Mouse (Mus musculus) regulatory T cell (primary cell): ENCODE results near the gene Cd9.

Experiments
- in situ Hi-C: fragments of 300-600 bp; cut with MboI, MseI; formaldehyde crosslinking; loops from one replicate; pipeline ENCODE4 v1.15.1; 2025; ENCODE audit warnings: high pct_unique_total_duplicates

Gene Cd9

DNA sequence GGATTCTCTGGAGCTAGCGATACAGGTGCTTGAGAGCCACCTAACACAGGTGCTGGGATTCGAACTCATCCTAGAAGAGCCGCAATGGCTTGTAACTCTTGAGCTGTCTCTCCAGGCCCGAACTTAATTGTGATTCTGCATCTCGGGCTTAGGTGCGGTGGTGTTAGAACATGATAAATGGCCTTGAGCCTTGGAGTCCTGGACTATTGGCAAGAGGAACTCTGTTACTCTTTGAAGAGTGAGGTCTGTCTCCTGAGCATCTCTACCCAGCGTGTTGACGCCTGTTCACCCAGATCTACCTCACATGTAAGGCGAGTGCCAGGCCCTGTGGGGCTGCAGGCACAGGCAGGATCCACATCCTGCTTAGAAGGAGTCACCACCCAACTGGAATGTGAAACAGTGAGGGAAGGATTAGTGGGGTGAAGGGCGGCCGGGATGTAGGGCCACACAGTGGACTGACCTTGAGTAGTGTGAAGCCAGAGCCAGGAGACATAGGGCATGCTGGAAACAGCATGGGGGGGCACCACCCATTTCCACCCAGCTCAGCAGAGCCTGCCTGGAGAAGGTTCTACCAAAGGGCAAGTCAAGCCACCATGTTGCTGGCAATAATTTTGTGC lies 8.7 kb upstream of the Cd9 start:
- in situ Hi-C loops: loop anchor here (5.0 kb wide), 2 partner anchors 76 to 99 kb away; no protein-coding TSS in a partner anchor

DNA sequence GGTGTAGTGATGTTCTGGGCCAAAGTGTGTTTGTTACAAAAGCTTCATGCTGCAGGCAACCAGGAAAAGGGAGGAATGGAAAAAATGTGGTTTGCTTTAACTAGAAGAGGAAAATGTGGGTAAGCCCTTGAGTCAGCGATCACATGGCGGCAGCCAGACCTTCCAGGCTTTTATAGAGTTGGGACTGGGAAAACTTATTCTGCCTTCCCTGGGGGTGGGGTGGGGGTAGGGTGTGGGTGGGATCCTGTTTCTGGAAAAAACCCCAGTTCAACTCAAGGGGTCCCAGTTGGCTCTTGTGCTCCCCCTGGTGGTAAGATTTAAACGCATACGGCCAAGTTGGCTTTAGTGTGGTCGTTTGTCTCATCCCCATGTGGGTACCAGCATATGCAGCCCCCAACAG lies 3.5 kb upstream of the Cd9 start:
- in situ Hi-C loops: no loop called here

DNA sequence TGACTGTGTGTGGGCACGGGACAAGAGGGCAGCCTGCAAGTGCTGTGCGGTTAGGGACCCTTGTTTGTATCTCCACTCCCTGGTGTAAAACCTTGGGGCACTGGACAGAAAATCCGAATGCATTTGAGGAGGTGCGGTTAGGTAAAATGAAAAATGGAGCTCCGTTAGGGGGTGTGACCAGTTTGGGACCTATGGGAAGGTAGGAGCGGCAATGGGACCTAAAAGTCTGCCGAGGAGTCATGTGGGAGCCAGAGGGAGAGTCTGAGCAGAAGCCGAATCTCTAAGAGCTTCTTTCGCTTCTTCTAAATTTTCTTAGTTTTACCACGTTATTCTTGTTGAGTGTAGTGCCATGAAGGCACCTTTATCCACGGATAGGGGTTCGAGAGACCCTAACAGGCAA lies 1.8 kb upstream of the Cd9 start:
- in situ Hi-C loops: no loop called here

DNA sequence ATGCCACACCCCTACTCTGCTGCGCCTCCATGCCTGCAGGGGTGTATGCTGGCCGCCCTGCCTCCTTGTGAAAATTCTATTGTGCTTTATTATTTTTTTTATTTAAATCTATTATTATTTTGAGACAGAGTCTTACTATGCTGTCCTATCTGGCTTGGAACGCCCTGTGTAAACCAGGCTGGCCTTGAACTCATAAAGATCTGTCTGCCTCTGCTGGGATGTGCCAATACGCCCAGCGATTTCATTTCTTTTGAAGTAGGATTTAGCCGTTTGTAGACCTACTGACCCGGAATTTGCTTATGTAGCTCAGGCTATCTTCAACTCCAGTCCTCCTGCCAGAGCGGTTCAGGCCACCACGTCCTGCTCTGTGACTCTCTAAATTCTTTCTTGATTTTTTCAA lies 770 bp upstream of the Cd9 start:
- in situ Hi-C loops: no loop called here

DNA sequence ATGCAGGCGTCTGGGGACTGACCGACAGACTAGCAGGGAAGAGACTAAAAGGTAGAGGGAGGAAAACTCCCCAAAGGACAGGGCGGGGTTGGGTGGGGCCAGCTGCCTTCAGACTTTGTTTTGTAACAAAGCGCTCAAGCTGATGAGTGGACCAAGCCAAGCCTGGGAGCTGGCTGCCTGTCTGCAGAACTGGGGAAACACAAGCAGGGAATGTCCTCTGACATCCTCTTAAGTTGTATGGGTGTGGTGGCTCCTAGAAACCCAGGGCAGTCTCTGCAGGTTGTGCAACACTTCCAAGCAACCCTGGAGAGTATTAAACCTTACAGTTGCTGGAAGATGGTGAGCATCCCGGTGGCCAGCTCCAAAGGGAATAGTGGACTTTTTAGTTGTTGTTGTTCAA lies 1.4 kb downstream of the Cd9 start:
- in situ Hi-C loops: no loop called here

DNA sequence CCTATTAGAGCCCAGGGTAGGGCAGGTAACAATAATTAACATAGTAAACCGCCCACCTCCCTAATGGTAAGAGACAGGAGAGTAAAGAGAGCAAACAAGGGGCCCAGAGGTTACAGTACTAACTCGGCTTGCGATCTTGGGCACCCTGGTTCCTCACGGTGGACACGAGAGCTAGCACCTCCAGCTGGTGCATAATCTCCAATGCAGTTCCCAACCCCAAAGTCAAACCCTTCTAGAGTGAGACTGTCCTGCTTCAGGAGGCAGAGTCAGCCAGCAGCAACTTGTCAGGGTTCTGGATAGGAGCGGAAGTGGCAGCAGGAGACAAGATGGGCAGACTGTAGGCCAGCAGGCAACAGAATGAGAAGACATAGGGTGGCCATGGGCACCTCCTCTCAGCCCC lies 1.9 kb downstream of the Cd9 start:
- in situ Hi-C loops: no loop called here

DNA sequence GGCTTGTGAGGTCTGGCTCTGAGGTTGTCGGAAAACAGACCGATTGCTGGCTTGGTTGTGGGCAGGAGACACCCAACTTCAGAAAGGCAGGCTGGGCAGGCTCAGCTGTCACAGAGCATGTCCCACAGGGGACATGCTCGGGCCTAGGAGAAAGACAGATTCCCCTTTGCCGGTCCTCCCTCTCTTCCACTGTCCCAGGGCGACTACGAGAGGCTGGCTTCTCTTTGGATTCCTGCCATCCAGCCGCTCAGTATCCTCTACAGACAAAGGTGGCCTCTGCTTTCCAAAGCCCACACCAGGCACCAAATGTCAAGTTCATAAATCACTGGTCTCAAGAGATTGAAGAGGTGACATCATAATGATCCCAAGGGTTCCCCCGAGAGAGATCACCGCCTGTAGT lies 2.6 kb downstream of the Cd9 start:
- in situ Hi-C loops: no loop called here

DNA sequence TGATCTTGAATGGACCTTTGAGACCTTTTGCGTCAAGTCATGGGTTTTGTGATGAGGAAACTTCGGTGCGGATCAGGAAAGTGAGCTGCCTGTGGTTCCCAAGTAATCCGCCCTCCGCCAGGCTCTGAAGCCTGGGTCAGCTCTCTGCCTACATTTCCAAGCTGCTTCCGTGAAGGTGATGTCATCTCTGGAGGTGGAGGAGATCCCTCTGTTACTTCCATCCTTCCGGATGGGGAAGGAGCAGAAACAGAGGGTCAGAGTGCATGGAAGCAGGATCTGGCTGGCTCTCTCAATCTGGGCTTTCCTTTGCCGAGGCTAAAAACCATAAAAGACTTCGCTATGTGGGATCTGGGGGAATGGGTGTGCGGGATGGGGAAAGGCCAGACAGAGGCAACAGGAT lies 3.2 kb downstream of the Cd9 start:
- in situ Hi-C loops: no loop called here

DNA sequence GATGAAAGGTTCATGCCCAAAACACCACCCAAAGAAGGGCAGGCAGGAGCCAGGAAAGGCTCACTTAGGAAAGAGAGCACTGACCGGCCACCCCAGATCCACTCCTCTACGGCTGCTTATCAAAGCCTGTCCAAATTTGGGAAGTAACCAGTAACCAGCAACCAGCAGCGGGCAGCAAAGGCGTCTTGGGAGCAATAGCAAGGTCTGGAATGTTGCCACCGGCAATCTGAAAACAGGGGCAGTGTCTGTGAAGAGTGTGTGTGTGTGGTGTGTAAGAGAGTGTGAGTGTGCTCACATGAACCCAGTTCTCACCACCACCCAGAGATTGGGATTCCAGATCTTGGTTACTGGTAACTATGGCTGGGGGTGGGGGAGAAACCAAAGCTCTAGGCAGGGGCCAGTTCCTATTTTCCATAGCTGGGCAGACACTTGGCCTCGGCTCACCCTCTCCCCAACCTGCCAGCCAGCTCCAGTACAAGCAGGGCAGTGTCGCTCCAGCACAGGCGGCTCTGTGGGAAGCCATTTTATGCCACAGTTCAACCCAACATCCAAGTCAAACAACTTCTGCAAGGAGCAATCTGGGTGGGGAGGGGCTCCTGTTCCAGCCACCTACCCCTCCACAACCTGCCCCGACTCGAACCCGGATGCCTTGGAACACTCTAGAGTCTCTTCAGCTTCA lies 4.6 kb downstream of the Cd9 start:
- in situ Hi-C loops: no loop called here

DNA sequence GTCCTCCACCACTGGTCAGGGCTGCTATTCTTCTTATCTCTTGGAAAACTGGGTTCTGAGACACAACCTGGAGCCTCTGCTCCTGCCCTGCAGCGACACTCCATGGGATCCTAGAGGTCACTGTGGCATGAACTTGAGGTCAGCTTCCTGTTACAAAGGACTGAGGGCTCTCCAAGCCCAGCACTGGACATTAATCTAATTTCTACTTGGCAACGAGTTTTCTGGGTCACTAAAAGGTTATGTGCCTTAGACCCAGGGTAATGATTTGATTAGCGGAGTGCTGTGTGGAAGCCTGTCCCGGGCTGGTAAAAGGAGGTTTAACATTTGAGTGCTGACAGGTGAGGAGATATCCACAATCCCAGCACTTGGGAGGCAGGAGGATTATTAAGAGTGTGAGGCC lies 9.0 kb downstream of the Cd9 start:
- in situ Hi-C loops: no loop called here

DNA sequence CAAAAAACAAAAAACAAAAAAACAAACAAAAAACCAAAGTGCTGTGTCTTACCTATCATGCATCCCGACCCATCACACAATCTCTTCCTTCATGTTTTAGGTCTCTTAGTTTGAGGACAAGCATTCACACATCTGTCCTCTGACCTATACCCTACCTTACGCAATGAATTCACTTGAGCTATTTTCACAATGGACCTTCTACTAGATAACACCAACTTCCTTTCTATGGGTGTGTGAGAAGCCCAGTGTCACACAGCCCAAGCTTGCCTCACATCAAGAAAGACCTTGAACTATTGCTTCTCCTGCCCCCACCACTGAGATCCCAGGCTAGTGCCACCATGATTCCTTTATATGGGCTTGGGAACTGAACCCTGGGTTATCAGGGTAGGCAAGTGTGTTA lies 9.9 kb downstream of the Cd9 start:
- in situ Hi-C loops: loop anchor here (5.0 kb wide), 1 partner anchor 812 kb away; no protein-coding TSS in a partner anchor

DNA sequence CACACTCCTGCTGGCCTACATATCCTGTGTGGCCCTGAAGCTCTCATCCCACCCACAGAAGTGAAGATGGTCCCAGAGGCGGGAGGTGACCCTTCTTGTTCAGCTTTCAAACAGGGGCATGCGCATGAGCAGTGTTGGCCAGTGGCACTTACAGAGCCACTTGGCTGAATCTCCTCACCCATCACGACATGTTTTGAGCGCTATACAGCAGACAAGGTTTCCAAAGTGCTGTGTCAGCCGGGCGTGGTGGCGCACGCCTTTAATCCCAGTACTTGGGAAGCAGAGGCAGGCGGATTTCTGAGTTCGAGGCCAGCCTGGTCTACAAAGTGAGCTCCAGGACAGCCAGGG lies 10.3 kb downstream of the Cd9 start:
- in situ Hi-C loops: loop anchor here (5.0 kb wide), 1 partner anchor 812 kb away; no protein-coding TSS in a partner anchor

DNA sequence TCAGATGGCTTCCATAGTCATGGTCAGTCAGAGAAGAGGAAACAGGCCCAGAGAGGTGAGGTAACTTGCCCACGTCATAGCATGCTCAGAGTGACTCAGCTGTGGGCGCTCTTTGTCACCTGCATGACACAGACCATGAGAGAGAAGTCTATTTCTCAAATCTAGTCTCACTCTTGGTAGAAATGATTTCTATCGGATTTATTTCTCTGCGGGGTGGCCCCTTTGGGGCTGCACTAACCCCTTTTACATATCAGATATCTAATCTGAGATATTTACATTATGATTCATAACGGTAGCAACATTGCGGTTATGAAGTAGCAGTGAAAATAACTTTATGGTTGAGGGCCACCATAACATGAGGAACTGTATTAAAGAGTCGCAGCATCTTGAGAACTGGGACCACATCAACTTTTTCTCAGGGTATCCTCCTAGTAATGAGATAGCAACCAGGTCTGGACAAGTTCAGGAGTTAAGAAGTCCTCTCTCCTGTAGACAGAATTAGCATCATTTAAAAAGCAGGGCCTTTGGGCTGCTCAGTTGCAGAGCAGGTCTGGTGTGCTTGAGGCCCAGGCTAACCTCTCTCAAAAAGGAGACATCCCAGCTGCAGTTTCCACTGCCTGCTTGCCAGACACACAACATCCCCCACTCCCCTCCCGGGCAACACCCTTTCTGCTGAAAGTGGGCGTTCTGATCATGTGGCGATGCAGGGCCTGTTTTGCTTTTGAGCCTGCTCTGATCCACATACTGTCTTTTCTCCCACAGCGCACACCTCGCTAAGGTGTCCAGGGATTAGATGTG lies 10.9 kb downstream of the Cd9 start:
- in situ Hi-C loops: loop anchor here (5.0 kb wide), 1 partner anchor 811 kb away; no protein-coding TSS in a partner anchor

DNA sequence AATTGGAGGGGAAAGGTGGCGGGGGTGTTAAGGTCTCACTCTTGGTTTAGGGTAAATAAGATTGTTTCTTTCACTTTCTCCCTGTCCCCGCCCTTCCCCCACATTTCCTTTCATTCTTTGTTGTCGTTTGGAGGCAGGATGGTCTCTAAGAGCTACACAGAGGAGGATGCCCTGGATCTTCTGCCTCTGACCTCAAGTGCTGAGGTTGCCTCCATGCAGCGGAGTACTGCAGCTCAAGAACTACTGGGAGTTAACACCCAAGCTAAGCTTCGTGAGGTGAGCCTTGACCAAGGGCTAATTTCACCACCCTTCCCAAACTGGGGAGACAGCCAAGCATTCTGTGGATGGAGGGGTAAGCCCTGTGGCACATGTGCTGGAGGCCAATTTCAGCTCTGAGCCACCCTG lies 12.2 kb downstream of the Cd9 start:
- in situ Hi-C loops: loop anchor here (5.0 kb wide), 1 partner anchor 810 kb away; no protein-coding TSS in a partner anchor

DNA sequence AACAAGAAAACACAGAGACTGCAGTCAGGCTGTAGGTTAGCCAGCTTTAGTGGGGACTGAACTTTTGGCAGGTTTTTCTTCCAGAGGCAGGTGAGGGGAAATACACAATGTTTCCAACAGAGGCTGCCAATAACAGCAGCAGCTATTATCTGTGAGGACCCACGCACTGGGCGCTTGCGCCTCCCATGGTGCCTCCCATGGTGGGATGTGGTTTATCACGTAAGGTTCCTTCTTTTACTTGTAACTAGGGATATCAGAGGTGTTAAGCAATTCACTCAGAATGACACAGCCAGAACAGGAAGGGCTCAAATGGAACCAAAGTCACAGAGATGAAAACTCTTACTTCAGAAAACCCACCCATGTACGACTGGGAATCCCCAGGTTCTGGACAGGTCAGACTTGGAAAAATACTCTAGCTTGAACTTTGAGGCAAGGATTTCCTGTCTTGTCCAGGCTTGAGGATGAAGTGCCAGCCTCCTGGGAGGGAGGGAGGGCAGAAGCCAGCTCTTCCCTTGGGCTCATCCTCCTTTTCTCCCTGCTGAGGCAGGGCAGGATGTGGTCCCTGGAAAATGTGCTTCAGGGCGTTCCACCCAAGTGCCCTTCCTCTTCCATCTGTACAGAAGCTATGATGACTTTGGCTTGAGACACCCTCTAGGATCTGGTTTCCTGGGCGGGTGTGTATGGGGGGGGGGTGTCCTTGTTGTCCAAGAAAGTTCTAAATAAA lies 12.8 kb downstream of the Cd9 start:
- in situ Hi-C loops: loop anchor here (5.0 kb wide), 1 partner anchor 810 kb away; no protein-coding TSS in a partner anchor

DNA sequence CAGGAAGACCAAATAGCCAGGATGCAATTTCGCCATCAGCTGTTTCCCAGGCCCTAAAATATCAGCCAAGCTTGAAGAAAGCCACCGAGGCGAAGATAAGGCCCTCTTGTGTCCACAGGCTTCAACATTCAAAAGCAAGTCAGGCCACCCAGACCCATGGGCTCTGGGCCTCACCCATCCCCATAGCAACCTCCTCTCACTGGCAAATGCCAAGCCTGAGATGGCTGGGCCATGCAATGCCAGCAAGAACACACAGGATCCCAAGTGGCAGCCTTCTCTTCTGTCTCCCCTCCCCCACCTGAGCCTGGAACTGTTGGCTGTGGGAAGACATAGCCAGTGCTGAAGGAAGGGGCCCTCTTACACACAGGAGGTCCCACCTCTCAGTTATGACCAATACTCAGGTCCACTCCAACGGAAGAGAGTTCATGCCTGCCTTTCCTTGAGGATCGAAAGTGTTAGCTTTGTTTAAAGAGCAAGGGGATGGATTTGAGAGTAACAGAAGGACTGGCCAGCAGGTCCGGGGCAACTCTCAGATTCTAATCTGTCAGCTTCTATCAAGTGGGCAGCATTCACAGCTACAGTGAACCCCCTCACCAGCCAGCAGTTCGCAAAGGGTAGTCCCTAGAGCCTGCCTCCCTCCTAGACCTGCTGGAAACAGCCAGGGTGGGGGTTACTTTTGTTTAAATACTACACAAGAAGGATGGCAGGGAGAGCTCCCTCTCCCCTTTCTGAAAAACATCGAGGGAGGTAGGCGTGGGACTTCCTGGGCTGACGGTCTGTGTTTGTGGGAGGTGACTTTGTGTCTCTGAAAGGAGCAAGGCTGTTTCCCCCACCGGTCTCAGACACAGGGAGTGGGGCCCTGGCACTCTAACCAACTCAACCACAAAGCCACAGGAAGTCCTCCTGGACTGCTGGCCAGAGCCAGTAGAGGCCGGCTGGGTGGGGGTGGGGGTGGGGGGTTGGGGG lies 13.9 kb downstream of the Cd9 start:
- in situ Hi-C loops: loop anchor here (5.0 kb wide), 1 partner anchor 808 kb away; no protein-coding TSS in a partner anchor

DNA sequence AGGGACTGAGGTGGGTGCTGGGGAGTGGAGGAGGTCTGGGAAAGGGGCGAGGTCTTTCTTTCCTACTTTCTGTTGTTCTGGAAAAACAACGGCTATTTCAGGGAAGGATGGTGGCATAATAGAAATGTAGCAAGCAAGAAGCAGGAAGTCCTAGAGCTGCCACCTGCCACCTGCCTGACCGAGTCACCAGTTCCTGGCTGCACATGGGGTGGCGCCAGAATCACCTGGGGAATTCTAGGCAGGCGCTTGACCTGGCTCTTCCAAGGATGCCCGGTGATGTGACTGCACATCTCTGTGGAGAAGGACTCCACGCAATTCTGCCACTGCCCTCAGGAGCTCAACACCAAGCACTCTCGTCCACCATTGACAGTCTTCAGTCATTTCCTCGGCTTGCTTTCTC lies 15.2 kb downstream of the Cd9 start:
- in situ Hi-C loops: loop anchor here (5.0 kb wide), 1 partner anchor 47 kb away; no protein-coding TSS in a partner anchor

DNA sequence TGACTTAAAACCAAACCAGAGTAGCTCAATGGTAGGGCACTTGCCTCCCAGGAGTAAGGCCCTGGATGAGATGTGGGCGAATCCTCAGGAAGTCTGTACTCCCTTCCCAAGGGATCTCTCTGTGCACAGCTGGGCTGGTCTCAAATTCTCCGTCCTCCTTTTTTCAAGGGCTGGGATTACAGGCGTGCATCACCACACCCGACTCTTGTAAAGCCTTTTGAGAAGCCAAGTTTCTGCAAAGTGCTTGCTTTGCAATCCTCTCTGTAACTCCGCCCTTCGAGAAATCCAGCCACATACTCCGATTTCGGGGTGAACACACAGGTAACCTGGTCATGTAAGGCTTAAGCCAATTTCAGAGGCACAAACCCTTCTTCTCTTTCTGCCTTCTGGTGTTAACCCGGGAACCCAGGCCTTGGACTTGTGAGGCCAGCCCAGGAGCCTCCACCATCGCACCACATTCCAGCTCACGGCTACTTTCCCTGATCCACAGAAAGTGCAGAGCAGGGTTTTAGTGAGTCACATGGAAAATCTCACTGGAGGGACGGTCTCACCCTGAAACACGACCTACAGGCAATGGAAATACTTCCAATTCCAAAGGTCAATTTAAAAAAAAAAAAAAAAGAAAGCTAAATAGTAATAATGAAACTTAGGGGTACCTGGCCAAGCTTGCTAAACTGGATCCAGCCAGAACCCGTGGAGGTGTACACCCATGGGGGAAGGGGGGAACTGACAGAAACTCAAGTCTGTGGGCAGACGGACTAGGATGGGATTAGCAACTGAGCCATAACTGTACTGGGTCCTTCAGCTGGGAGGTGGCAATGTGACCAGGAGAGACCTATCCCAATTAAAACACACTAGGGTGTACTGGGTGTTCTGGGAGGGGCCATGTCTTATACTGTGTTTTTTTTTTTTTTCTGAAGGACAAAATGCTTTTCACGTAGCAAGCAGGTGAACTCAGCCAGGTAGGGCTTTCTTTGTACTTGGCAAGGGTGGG lies 16.2 kb downstream of the Cd9 start:
- in situ Hi-C loops: loop anchor here (5.0 kb wide), 1 partner anchor 46 kb away; no protein-coding TSS in a partner anchor
